In genomic region chr11:90167771-90168170, GRCm38 (mm10) we compare ENCODE assay signal across 9 mouse cellular contexts. TPM values are rescaled to one million over a fixed set of nuclear protein-coding genes. Genes with fewer than 3 reads are reported as not detected.
A peak's percentile ranks its signal among the peaks of the same experiment; 100 is the strongest.
DNase-seq lines count a peak whose midpoint lies in the region; ATAC-seq lines count a peak whose summit lies in the region.
"Had no signal": no experiment of that assay in that cellular context is flagged by ENCODE, and none has a peak within 500 bp of the region (broad histone marks: within the 10 kb centered on the region; RNA-seq: fewer than 3 reads in every experiment).

No protein-coding gene starts in this region.

- peak; percentile 18 to 62 for DNase-seq in heart, adult 18-20 months
- no peak for DNase-seq in heart, embryonic 10.5 days (ENCODE audit: low spot score)
- peak; percentile 42 for DNase-seq in right cerebral cortex, postnatal 14 days
- no peak for DNase-seq in right cerebral cortex, postnatal 36 days (ENCODE audit: low spot score in 2 of 2)
- DNase-seq in embryonic facial prominence, embryonic 10.5 days (ENCODE audit: low spot score), result peak; percentile 48
- DNase-seq in natural killer cell, adult 2 months (ENCODE audit: low spot score in 2 of 2), result no peak

- no peaks in the 10 kb centered on the region for H3K27me3 ChIP-seq in heart, embryonic 10.5 days (ENCODE audit: insufficient read depth, poor library complexity, severe bottlenecking)
- H3K27me3 ChIP-seq in embryonic facial prominence, embryonic 10.5 days (replicated peaks; ENCODE audit: low read depth, poor library complexity, severe bottlenecking), result no peaks in the 10 kb centered on the region; the same call in 1 of the 2 replicates
- H3K27me3 ChIP-seq in forebrain, embryonic 13.5 days, result no peaks in the 10 kb centered on the region

- H3K36me3 ChIP-seq in heart, embryonic 10.5 days, result no peaks in the 10 kb centered on the region
- H3K36me3 ChIP-seq in embryonic facial prominence, embryonic 10.5 days (replicated peaks), result no peaks in the 10 kb centered on the region
- H3K36me3 ChIP-seq in forebrain, embryonic 13.5 days (ENCODE audit: poor library complexity, severe bottlenecking), result no peaks in the 10 kb centered on the region
- H3K36me3 ChIP-seq: neural tube, embryonic 13.5 days had no signal

- H3K4me1 ChIP-seq in heart, embryonic 10.5 days, result no peaks in the 10 kb centered on the region
- H3K4me1 ChIP-seq in embryonic facial prominence, embryonic 10.5 days, result peaks cover 6% of the 10 kb centered on the region; the same call in 1 of the 2 replicates
- H3K4me1 ChIP-seq in forebrain, embryonic 13.5 days, result no peaks in the 10 kb centered on the region

- no peaks in the 10 kb centered on the region for H3K9me3 ChIP-seq in heart, embryonic 10.5 days
- H3K9me3 ChIP-seq in embryonic facial prominence, embryonic 10.5 days, result no peaks in the 10 kb centered on the region
- no peaks in the 10 kb centered on the region for H3K9me3 ChIP-seq in forebrain, embryonic 13.5 days (replicated peaks)
- H3K9me3 ChIP-seq: neural tube, embryonic 13.5 days had no signal

- no peak overlapping the region for H3K9ac ChIP-seq in forebrain, embryonic 13.5 days
- H3K9ac ChIP-seq: neural tube, embryonic 13.5 days had no signal

- H3K27ac ChIP-seq in heart, embryonic 10.5 days, result no peak overlapping the region; the same call in 1 of the 2 replicates
- no peak overlapping the region for H3K27ac ChIP-seq in embryonic facial prominence, embryonic 10.5 days (replicated peaks)
- H3K27ac ChIP-seq in forebrain, embryonic 13.5 days, result no peak overlapping the region
- H3K27ac ChIP-seq: neural tube, embryonic 13.5 days had no signal

- WGBS in heart, embryonic 10.5 days, result 16% methylated on average over 6 of the region's 6 CpGs
- WGBS in embryonic facial prominence, embryonic 10.5 days, result 23% methylated on average over 6 of the region's 6 CpGs
- 22% methylated on average over 6 of the region's 6 CpGs for WGBS in forebrain, embryonic 13.5 days

- peak; percentile 88 for ATAC-seq in megakaryocyte progenitor cell, adult 5-6 weeks (replicated peaks; ENCODE audit: poor library complexity)
- ATAC-seq in forebrain, embryonic 13.5 days, result no peak

- no peak overlapping the region for H3K4me3 ChIP-seq in heart, embryonic 10.5 days
- no peak overlapping the region for H3K4me3 ChIP-seq in embryonic facial prominence, embryonic 10.5 days
- H3K4me3 ChIP-seq in forebrain, embryonic 13.5 days, result no peak overlapping the region
- H3K4me3 ChIP-seq: neural tube, embryonic 13.5 days had no signal

- no peak overlapping the region for H3K4me2 ChIP-seq in forebrain, embryonic 13.5 days
- H3K4me2 ChIP-seq: neural tube, embryonic 13.5 days had no signal

RNA-seq across cellular contexts. Expression of gene Gm45716, which starts 19.7 kb away (rescaled TPM):
- 1 to 10 TPM; 5.8 to 9.5 TPM for total RNA-seq in heart, adult 18-20 months (2021)
- polyA plus RNA-seq in heart, embryonic 10.5 days (2016; fragmentation: Nextera tagmentation; extraction: Ambion mirVana), result 47.3 and 61.5 TPM in 2 replicates
- 14.4 and 14.6 TPM in 2 replicates for polyA plus RNA-seq in embryonic facial prominence, embryonic 10.5 days (2016; fragmentation: Nextera tagmentation; extraction: Ambion mirVana)
- total RNA-seq in megakaryocyte progenitor cell, adult 5-6 weeks (2015), result 4.5 and 5.7 TPM in 2 replicates
- total RNA-seq in megakaryocyte progenitor cell, adult 5-6 weeks (2017), result 7.0 and 12.2 TPM in 2 replicates
- 19.2 and 21.3 TPM in 2 replicates for polyA plus RNA-seq in forebrain, embryonic 13.5 days (2015; fragmentation: Nextera tagmentation; extraction: Ambion mirVana)

Comparison
In these comparisons a context has a peak if more than half of its experiments do, and no peak if none do; other contexts are left out.
1. DNase-seq: peak in heart, adult 18-20 months (2 of 2), right cerebral cortex, postnatal 14 days (single experiment) and embryonic facial prominence, embryonic 10.5 days (single experiment); none in heart, embryonic 10.5 days (single experiment), right cerebral cortex, postnatal 36 days (0 of 2) and natural killer cell, adult 2 months (0 of 2).